Mouse (Mus musculus) embryonic fibroblast, embryonic 13.5 days (primary cell): ENCODE measurements around the gene Wdr54.

ENCODE experiments used
- CTCF ChIP-seq: IDR thresholded peaks from 2 replicates; pipeline ENCODE4 v1.5.1; 2011; ENCODE audit warnings: mild to moderate bottlenecking, control low read depth, low read length, moderate library complexity, borderline replicate concordance; ENCODE audit not compliant: insufficient read depth
- POLR2A ChIP-seq: IDR thresholded peaks from 2 replicates; pipeline ENCODE4 v1.6.1; 2011; ENCODE audit warnings: low read depth, mild to moderate bottlenecking, control low read depth, low read length, moderate library complexity

- no peak for TF ChIP-seq CTCF
- TF ChIP-seq POLR2A = no peak
Observed at GRCm38 (mm10) chr6:83142211-83142731, 13.9 kb downstream of the Wdr54 start.
